Mouse (Mus musculus): ENCODE measurements at regions not wholly inside any gene's neighbourhood (a gene's known extent, or its start where the extent isn't known, plus 50 kb on each side); places are given as distances from the start of the nearest gene placed in this dataset.

- DNase-seq (ENCODE audit: low spot score), result no peak
Measured at GRCm38 (mm10) chr7:134436917-134437316, 51.5 kb upstream of the D7Ertd443e start.

GRCm38 (mm10) chr7:134439281-134439680 is 53.8 kb upstream of the D7Ertd443e start:
- no peak for DNase-seq (ENCODE audit: low spot score)

- DNase-seq (ENCODE audit: low spot score), result no peak
Measured at GRCm38 (mm10) chr7:134445008-134445806, 59.7 kb upstream of the D7Ertd443e start.

GRCm38 (mm10) chr7:134447648-134448202 is 62.3 kb upstream of the D7Ertd443e start:
- DNase-seq (ENCODE audit: low spot score), result no peak

DNA sequence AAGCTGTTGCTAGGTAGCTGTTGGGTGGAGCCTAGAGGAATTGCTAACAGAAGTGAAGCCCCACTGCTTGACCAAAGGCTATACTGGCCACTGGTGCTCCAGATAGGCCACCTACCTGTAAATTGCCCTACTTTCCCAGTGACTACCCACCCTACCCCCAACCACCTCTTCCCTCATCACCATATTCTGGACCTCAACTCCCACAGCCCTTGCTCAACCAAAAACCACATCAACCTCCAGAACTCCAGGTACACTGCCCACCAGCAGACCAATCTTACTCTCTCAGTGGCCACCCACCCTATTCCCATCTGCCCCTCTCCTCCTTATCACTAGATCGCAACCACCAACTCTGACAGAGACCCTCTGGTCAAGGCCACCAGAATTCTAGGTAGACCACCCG is 63.4 kb upstream of the D7Ertd443e start:
- DNase-seq (ENCODE audit: low spot score), result no peak

- DNase-seq (ENCODE audit: low spot score), result no peak
Measured at GRCm38 (mm10) chr7:134462677-134463076, 77.2 kb upstream of the D7Ertd443e start.

DNA sequence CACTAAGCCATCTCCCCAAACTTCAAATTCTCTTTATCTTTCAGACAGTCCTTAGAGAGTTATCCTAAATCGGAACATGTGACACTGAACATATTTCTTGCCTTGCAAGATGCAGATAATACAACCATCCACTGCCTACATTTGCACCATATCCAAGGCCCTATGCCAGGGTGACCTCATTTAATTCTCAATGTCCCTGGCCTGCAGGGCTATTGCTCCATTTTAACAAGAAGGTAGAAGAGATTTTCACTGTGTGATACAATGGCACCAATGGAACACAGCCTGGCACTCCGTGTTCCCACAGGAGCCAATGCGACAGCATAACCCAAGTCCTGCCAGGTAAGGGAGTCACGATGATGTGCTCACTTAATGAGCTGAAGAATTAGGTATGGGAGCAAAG is 77.9 kb upstream of the D7Ertd443e start:
- DNase-seq (ENCODE audit: low spot score), result no peak

DNA sequence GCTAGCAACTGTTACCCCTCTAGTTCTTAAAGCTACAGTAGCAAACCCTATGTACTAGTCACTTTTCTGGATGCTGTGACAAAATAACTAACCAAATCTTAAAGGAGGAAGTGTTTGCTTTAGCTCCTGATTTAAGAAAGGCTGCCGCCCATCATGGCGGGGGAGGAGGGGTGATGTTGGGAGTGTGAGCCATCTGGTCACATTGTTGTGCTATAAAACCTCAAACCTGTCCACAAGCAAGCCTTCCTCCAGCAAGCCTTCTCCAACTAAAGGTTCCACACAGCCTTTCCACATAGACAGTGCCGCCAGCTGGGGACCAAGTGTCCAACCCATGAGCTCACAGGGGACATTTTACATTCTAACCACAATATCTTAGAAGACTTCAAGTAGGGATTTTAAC is 81.8 kb upstream of the D7Ertd443e start:
- DNase-seq (ENCODE audit: low spot score), result no peak

- DNase-seq (ENCODE audit: low spot score), result no peak
Measured at GRCm38 (mm10) chr7:134471286-134471685, 85.8 kb upstream of the D7Ertd443e start.

GRCm38 (mm10) chr7:134491326-134491725 is 105.9 kb upstream of the D7Ertd443e start:
- no peak for DNase-seq (ENCODE audit: low spot score)

DNA sequence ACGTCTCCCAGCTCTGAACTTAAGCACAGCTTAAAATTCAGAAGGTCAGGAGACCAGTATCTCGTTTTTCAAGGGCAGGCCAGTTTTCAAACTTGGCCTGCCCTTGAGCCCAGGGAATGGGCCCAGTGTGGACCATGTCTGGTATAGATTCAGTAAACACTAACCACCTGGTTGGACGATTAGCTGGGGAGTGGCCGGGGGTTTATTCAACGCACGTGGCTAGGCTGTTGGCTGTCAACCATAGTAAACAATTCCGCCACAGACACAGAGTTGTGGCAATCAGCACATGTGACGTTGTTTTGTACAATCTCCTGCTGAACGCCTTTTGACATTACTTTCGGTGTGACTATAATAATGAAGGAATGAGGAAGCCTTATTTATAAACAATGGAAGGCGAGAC is 111.8 kb upstream of the D7Ertd443e start:
- no peak for DNase-seq (ENCODE audit: low spot score)

DNA sequence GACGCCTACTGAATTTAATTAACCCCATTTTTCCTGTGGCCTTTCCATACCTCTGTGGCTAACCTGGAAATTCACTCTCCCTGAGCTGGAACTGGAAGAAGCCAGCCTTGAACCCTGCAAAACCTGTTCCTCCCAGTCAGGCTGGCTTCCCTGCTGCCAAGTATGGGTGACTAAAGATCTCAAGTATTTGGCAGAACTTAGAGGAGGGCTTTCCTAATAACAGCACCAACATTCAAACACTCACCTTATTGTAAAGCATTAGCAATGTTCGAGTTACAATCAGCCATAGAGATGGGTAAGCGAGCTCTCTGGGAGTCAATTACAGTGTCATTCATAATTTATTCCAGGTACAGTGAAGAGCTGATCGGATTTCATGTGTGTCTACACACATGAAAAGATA is 112.4 kb upstream of the D7Ertd443e start:
- DNase-seq (ENCODE audit: low spot score), result no peak

GRCm38 (mm10) chr7:134498716-134499115 is 113.3 kb upstream of the D7Ertd443e start:
- no peak for DNase-seq (ENCODE audit: low spot score)

DNA sequence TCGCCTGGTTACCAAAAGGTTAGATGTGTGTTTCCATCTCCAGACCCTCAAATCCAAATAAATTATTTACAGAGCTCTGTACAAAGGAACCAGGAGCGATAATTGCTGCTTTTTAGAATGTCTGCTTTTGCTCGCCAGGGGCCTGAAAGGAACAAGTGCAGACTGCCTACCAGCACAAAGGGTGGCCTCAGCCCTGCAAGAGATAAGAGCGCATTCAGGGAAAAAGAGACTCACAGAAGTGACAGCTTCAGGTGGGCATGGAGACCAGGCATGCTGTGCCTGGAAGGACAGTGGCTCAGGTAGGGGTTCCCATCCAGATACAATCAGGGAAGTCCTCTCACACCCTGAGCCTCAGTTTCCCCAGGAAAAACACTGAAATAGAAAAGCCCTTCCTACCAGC is 114.0 kb upstream of the D7Ertd443e start:
- no peak for DNase-seq (ENCODE audit: low spot score)

DNA sequence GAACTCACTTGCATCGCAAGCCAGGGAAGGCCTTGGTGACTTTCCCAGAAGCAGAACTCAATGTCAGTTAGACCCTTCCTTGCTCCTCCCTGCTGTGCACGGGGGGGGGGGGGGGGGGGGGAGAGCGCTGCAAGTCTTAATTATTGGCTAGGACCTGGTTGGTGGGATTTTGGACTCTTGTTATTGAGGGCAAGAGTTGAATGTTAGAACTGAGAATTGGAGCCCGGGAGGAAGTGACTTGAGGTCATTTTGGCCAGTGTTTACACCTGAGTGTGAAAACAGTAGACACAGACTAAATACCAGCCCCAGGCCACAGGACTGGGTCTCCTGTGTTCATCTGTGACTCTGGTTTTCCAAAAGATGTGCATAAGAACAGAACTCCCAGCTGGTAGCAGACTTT is 114.7 kb upstream of the D7Ertd443e start:
- DNase-seq (ENCODE audit: low spot score), result no peak

- no peak for DNase-seq (ENCODE audit: low spot score)
Measured at GRCm38 (mm10) chr7:134501079-134501478, 115.6 kb upstream of the D7Ertd443e start.

DNA sequence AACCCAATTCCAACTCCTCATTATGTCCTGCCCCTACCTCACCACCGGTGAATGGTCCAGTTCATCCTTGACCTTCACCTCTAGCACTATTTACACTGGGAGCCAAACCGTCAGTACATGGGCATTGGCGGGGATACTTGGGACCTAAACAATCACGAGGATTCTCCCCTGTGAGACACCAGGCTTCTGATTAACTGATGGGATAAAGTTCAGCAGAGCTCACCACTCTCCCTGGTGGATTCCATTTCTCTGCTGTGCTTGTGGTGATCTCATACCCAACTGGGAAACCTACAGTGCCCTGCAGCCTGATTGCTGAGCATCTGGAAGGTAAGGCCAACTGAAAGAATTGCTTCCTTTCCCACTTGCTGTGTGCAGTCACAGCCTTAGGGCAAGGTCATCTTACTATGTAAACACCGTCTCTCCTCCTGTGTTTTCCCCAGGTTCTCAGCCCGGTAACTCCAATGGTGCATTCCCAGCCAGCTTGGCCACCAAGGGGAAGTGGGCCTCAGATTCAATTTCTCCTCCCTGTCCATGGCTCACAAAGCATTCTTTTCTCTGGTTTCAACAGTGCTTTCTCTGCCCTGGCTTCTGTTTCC is 125.0 kb upstream of the D7Ertd443e start:
- DNase-seq (ENCODE audit: low spot score), result no peak

- DNase-seq (ENCODE audit: low spot score), result no peak
Measured at GRCm38 (mm10) chr7:134519372-134519975, 134.0 kb upstream of the D7Ertd443e start.

DNA sequence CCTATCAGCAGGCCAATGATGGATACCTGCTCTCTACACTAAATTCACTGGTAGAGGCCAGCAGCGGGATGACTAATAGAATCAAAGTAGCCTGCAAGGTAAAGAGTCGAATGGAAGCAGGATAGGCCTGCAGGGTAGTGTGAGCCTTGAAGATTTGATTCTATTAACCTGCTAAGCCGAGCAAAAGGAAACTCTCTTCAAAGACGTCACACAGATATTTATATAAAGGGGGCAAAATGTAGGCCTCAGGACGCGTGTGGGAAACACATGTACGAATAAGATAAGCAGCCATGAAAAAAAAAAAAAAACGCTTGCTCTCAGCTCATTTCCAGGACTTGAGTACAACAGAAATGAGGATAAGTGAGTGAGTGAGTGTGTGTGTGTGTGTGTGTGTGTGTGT is 138.4 kb upstream of the D7Ertd443e start:
- DNase-seq (ENCODE audit: low spot score), result no peak

GRCm38 (mm10) chr7:134525041-134525440 is 139.6 kb upstream of the D7Ertd443e start:
- DNase-seq (ENCODE audit: low spot score), result no peak

- no peak for DNase-seq (ENCODE audit: low spot score)
Measured at GRCm38 (mm10) chr7:134525461-134525860, 140.0 kb upstream of the D7Ertd443e start.

GRCm38 (mm10) chr7:134527351-134527750 is 141.9 kb upstream of the D7Ertd443e start:
- DNase-seq (ENCODE audit: low spot score), result no peak

GRCm38 (mm10) chr7:134528026-134528425 is 142.4 kb upstream of the Dock1 start:
- no peak for DNase-seq (ENCODE audit: low spot score)

All from testis, postnatal 14 days (tissue).